Mouse (Mus musculus) small intestine, adult 2 months (tissue): ENCODE results near the gene Pde6h.

Experiments used
- CTCF ChIP-seq: fragments of 200-500 bp; IDR thresholded peaks from 2 replicates; pipeline ENCODE4 v1.5.1; 2012; ENCODE audit warnings: low read depth, mild to moderate bottlenecking, control low read depth, inconsistent platforms, low read length, moderate library complexity, mixed read lengths; ENCODE audit not compliant: insufficient replicate concordance, insufficient read length; ENCODE audit errors: extremely low read depth
- POLR2A ChIP-seq: fragments of 200-500 bp; IDR thresholded peaks from 2 replicates; pipeline ENCODE4 v1.6.1; 2012; ENCODE audit warnings: low read depth, mild to moderate bottlenecking, control low read depth, inconsistent platforms, low read length, moderate library complexity

DNA sequence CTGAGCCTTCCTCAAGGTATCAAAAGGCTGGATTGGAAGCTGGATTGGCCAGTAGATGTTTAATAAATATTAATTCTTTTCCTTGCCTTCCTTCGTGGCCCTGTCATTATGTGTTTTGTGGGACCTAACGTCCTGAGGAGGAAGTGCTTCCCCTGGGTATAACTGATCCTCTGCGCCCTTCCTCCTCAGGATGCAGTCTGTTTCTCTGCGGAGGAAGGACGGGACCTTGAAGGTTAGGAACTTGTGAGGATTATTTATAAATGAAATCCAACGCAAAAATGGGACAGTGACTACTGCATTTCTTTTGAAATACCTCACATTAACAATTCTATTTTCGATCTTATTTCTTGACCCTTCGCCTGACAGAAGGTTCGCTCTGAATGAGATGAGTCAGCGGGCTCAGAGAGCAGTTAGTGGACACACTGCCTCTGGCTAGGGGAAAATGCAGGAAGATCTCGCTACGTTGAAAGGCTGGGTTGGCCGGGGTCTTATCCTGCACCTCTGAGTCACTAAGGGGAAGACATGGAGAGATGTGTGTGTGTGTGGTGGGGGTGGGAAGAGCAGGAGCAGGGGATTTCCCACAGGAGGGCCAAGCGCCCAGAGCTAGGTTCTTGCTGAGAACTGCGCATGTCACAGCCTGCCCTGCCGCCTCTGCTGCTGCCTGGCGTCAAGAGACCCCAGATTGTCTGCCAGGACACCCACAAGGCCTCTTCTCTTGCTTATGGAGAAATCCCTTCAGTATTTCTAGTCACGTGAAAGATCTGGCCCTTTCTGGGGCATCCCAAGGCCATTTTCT is 14.9 kb downstream of the Pde6h start:
- TF ChIP-seq POLR2A, result no peak
- no peak for TF ChIP-seq CTCF
